Mouse (Mus musculus) megakaryocyte, embryonic 14.5 days (primary cell): Measurements from ENCODE around the gene Paqr4. TPM values are rescaled to one million over a fixed set of nuclear protein-coding genes. Genes with fewer than 3 reads are reported as not detected.

Source experiments
- H3K27me3 ChIP-seq: replicated peaks from 2 replicates; pipeline ENCODE3; 2012; ENCODE audit warnings: inconsistent platforms
- H3K36me3 ChIP-seq: replicated peaks from 2 replicates; pipeline ENCODE3; 2012; ENCODE audit warnings: low read length, inconsistent platforms, mixed read lengths
- H3K4me1 ChIP-seq: 2 replicates; pipeline ENCODE4 v1.6.1; 2012; ENCODE audit warnings: inconsistent platforms
- H3K4me3 ChIP-seq: replicated peaks from 2 replicates; pipeline ENCODE3; 2012; ENCODE audit warnings: moderate library complexity, mild to moderate bottlenecking, inconsistent platforms
- H3K9me3 ChIP-seq: 2 replicates; pipeline ENCODE4 v1.6.1; 2012; ENCODE audit warnings: inconsistent platforms
- FLI1 ChIP-seq: IDR thresholded peaks from 2 replicates; pipeline ENCODE4 v1.6.1; 2012; ENCODE audit warnings: low read length, inconsistent platforms, mixed read lengths
- GATA1 ChIP-seq: IDR thresholded peaks from 3 replicates; pipeline ENCODE4 v1.6.1; 2012; ENCODE audit warnings: mixed read lengths, low read length, inconsistent platforms, borderline replicate concordance
- polyA plus RNA-seq: library from polyadenylated mRNA; stranded (reverse); fragments of >175 nt; gene quantifications from 2 replicates; pipeline ENCODE4 v1.2.3, GENCODE M21; 2012; ENCODE audit warnings: low replicate concordance; ENCODE audit not compliant: insufficient read depth

Paqr4 gene
- polyA plus RNA-seq, 1 experiment: 1.7 TPM

- Histone ChIP-seq H3K4me1 (peaks cover 29% of the 10 kb centered on the region), H3K4me3 (peak overlapping the region; percentile 94), H3K9me3 (no peaks in the 10 kb centered on the region), H3K36me3 (no peaks in the 10 kb centered on the region), H3K27me3 (peaks cover 8% of the 10 kb centered on the region)
- TF ChIP-seq FLI1 (no peak), GATA1 (no peak)
These were observed 13.9 kb downstream of the Paqr4 start for GRCm38 (mm10) chr17:23726758-23727142.

- H3K4me1 ChIP-seq: peaks cover 29% of the 10 kb centered on the region
- TF ChIP-seq GATA1: no peak
- TF ChIP-seq FLI1: no peak
- H3K27me3 ChIP-seq: peaks cover 13% of the 10 kb centered on the region
- H3K36me3 ChIP-seq: no peaks in the 10 kb centered on the region
- H3K4me3 ChIP-seq: peak within 1 kb of the TSS; percentile 94
- H3K9me3 ChIP-seq: no peaks in the 10 kb centered on the region
These were observed 14.5 kb downstream of the Paqr4 start, which contains the start of gene Pkmyt1 for GRCm38 (mm10) chr17:23725999-23726757. Pkmyt1 (plus strand) TSS chr17:23726336.

DNA sequence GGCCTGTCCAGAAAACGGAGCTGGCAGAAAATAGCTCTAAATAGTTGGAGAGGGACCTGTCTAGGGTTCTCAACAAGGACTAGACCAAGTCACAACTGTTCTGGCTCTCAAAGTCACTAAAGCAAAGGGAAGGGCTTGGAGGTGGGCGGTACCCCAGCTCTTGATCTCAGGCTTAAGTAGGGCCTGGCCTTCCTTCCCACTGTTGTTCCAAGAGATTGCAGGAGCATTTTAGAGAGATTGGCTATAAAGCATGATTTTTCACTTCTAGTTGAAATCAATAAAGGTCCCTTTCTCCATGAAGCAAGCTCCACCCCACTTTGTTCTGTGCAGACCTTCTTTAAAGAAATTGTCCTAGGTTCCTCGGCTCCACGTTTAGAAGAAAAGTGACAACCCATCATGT is 15.2 kb downstream of the Paqr4 start:
- Histone ChIP-seq H3K27me3 (peaks cover 20% of the 10 kb centered on the region), H3K4me3 (peak overlapping the region; percentile 94), H3K36me3 (no peaks in the 10 kb centered on the region), H3K9me3 (no peaks in the 10 kb centered on the region), H3K4me1 (peaks cover 27% of the 10 kb centered on the region)
- TF ChIP-seq GATA1 (no peak), FLI1 (no peak)

DNA sequence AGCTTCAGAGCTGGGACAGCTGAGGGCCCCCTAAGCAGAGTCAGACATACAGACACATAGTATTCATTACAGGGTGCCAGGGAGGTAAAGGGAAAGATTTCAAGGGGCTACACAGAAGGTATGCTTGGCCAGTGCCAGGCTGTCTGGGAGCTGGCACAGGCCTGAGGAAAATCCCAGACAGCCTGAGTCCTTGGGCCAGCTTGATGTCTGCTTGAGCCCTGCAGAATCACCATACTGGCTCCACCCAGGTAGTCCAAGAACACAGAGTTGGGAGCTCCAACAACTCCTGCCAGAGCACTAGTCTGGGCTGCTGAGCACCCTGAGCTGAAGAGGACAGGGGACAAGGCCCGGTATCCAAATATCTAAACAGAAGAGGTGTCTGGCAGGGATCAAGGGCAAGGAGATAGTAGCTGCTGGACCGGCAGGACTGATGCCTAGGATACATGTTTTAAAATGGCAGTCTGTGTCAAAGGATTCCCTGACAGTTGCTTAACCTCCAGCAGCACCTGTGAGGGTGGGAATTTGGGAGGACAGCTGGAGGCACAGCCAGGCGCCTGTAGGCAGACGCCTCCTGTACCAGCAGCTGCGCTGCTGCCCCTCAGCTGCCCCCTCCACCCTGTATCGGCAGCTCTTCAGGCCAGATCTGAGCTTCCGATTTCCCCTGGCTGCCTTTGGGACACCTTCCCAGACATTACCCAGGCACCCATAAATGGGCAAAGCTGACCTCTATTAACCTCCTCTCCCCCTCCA is 18.1 kb downstream of the Paqr4 start, which contains the start of gene 1520401A03Rik:
Gene 1520401A03Rik (minus strand): TSS at position 408 of the 750 bp plus-strand sequence.
- no peak for TF ChIP-seq FLI1
- no peak for TF ChIP-seq GATA1
- H3K4me3 ChIP-seq: no peak within 1 kb of the TSS
- peaks cover 43% of the 10 kb centered on the region for H3K27me3 ChIP-seq
- H3K9me3 ChIP-seq: no peaks in the 10 kb centered on the region
- H3K36me3 ChIP-seq: no peaks in the 10 kb centered on the region
- peaks cover 26% of the 10 kb centered on the region for H3K4me1 ChIP-seq

GRCm38 (mm10) chr17:23721886-23722285 is 18.8 kb downstream of the Paqr4 start:
- TF ChIP-seq GATA1 (no peak), FLI1 (no peak)
- Histone ChIP-seq H3K4me3 (no peak overlapping the region), H3K4me1 (peaks cover 20% of the 10 kb centered on the region), H3K36me3 (no peaks in the 10 kb centered on the region), H3K9me3 (no peaks in the 10 kb centered on the region), H3K27me3 (peaks cover 48% of the 10 kb centered on the region)

- H3K27me3 ChIP-seq: peaks cover 58% of the 10 kb centered on the region
- no peaks in the 10 kb centered on the region for H3K9me3 ChIP-seq
- TF ChIP-seq FLI1: no peak
- TF ChIP-seq GATA1: no peak
- H3K4me1 ChIP-seq: peaks cover 6% of the 10 kb centered on the region; the same call in 1 of the 2 replicates
- H3K4me3 ChIP-seq: no peak overlapping the region
- no peaks in the 10 kb centered on the region for H3K36me3 ChIP-seq
These were observed 21.2 kb downstream of the Paqr4 start for GRCm38 (mm10) chr17:23719455-23719854.

GRCm38 (mm10) chr17:23717003-23717402 is 23.7 kb downstream of the Paqr4 start:
- Histone ChIP-seq H3K4me1 (peaks cover 6% of the 10 kb centered on the region; the same call in 1 of the 2 replicates), H3K27me3 (peaks cover 73% of the 10 kb centered on the region), H3K9me3 (no peaks in the 10 kb centered on the region), H3K4me3 (no peak overlapping the region), H3K36me3 (no peaks in the 10 kb centered on the region)
- TF ChIP-seq FLI1 (no peak), GATA1 (no peak)

DNA sequence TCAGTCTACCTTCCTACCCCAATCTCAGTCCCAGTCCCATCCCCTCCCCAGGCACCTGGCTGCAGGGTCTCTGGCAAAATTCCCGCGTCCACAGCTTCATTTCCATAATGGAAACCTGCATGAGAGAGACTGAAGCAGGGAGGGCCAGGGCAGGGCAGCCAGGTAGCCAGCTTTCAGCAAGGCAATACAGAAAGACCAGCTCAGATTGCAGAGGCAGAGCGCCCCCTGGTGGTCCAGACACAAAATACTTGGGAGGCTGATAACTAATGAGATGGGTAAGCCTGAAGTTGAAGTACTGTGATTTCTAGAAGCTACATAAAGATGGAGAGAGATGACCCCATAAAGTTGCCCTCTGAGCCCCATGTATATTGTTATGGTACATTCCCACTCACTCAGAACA is 34.5 kb downstream of the Paqr4 start:
- H3K9me3 ChIP-seq: no peaks in the 10 kb centered on the region
- H3K27me3 ChIP-seq: peaks cover 65% of the 10 kb centered on the region
- no peaks in the 10 kb centered on the region for H3K4me1 ChIP-seq
- H3K4me3 ChIP-seq: no peak overlapping the region
- no peaks in the 10 kb centered on the region for H3K36me3 ChIP-seq
- no peak for TF ChIP-seq FLI1
- TF ChIP-seq GATA1: no peak

DNA sequence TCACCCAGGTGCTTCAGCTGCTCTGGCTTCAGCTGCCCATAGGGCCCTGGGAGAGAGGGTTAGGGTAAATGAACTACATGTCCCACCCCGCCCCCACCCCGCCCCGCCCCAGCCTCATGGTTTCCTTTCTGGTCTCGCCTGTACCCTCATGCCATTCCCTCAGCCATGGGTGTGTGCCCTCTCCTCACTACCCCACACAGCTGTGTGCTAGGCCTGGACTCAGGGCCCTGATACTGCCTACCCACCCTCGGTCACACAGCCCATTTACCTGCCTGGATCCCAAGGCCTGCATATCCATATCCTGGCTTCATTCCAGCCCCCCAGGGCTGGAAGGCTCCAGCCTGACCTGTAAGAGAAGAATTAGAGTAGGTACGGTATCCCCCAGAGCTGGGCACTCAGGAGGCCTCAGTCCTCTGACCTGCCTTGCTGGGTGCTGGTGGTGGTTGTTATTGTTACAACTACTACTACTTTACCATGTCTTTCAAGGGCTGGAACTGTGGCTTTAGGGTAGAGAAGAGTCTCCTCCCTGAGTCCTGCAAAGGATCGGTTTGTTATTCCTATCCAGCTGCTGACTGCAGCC is 35.1 kb downstream of the Paqr4 start:
- no peak for TF ChIP-seq FLI1
- TF ChIP-seq GATA1: no peak
- no peaks in the 10 kb centered on the region for H3K36me3 ChIP-seq
- no peaks in the 10 kb centered on the region for H3K9me3 ChIP-seq
- H3K27me3 ChIP-seq: peaks cover 65% of the 10 kb centered on the region
- H3K4me3 ChIP-seq: no peak overlapping the region
- H3K4me1 ChIP-seq: no peaks in the 10 kb centered on the region; the same call in 1 of the 2 replicates

- TF ChIP-seq GATA1 (no peak), FLI1 (no peak)
- Histone ChIP-seq H3K36me3 (no peaks in the 10 kb centered on the region), H3K4me1 (peaks cover 8% of the 10 kb centered on the region), H3K27me3 (peaks cover 64% of the 10 kb centered on the region), H3K9me3 (no peaks in the 10 kb centered on the region), H3K4me3 (no peak overlapping the region)
These were observed 35.9 kb downstream of the Paqr4 start for GRCm38 (mm10) chr17:23704741-23705140.
